Mouse (Mus musculus) spleen, adult 2 months (tissue): ENCODE results near the gene BC028528. TPM values are rescaled to one million over a fixed set of nuclear protein-coding genes. Genes with fewer than 3 reads are reported as not detected.

Experiments
- DNase-seq, 2 experiments: peaks; one replicate each; pipeline versions ENCODE4 v3.0.0 to v3.0.0-alpha.2; 2012 to 2021; ENCODE audit warnings: low spot score in 2 of 2, low read depth in 1 of 2
- H3K27ac ChIP-seq: fragments of 200-500 bp; 2 replicates; pipeline ENCODE4 v1.5.1; 2012; ENCODE audit warnings: low read length, inconsistent platforms; ENCODE audit not compliant: insufficient read depth
- H3K27me3 ChIP-seq: fragments of 200-500 bp; 2 replicates; pipeline ENCODE4 v1.6.1; 2012; ENCODE audit warnings: mild to moderate bottlenecking, moderate library complexity, low read length, inconsistent platforms; ENCODE audit not compliant: control insufficient read depth, insufficient read depth
- H3K36me3 ChIP-seq: fragments of 200-500 bp; 2 replicates; pipeline ENCODE4 v1.6.1; 2012; ENCODE audit warnings: mild to moderate bottlenecking, low read length, inconsistent platforms; ENCODE audit not compliant: control insufficient read depth, insufficient read depth
- H3K4me1 ChIP-seq: fragments of 200-500 bp; 2 replicates; pipeline ENCODE4 v1.6.1; 2011; ENCODE audit warnings: inconsistent platforms; ENCODE audit not compliant: control insufficient read depth, insufficient read depth, insufficient read length
- H3K4me3 ChIP-seq: fragments of 200-500 bp; 2 replicates; pipeline ENCODE4 v1.5.1; 2011; ENCODE audit warnings: mild to moderate bottlenecking, inconsistent platforms; ENCODE audit not compliant: insufficient read depth, insufficient read length; ENCODE audit errors: extremely low read depth
- CTCF ChIP-seq: fragments of 200-500 bp; IDR thresholded peaks from 2 replicates; pipeline ENCODE4 v1.5.1; 2011; ENCODE audit warnings: mild to moderate bottlenecking, inconsistent platforms; ENCODE audit not compliant: insufficient read depth, insufficient read length, insufficient replicate concordance; ENCODE audit errors: extremely low read depth
- POLR2A ChIP-seq: fragments of 200-500 bp; IDR thresholded peaks from 2 replicates; pipeline ENCODE4 v1.6.1; 2011; ENCODE audit warnings: low read depth, low read length, inconsistent platforms
- WGBS: fragments of 180-500 bp; shearing (Covaris S2); methylation state at CpG from one replicate; pipeline ENCODE4 v1.1.7; 2018; 5-methylcytosine and 5-hydroxymethylcytosine counted together
- polyA plus RNA-seq: library from polyadenylated mRNA; depleted of rRNA; stranded (reverse); fragments of >200 nt; gene quantifications from 2 replicates; pipeline ENCODE4 v1.2.3, GENCODE M21; 2012; rRNA removed

Gene BC028528
- polyA plus RNA-seq: 11.5 and 12.7 TPM in 2 replicates

- DNase-seq: peak; percentile 73
- Histone ChIP-seq H3K27me3 (no peaks in the 10 kb centered on the region), H3K4me3 (peak within 1 kb of the TSS; percentile 62), H3K4me1 (peaks cover 14% of the 10 kb centered on the region; the same call in 1 of the 2 replicates), H3K27ac (peak within 1 kb of the TSS; percentile 88), H3K36me3 (peaks cover 7% of the 10 kb centered on the region)
- WGBS: 10% methylated on average over 12 of the region's 12 CpGs
- TF ChIP-seq CTCF: no peak
- TF ChIP-seq POLR2A: no peak
Measured at GRCm38 (mm10) chr3:95891211-95892065, at the start of gene BC028528. Gene BC028528, minus strand, starts transcription at chr3:95892005.

DNA sequence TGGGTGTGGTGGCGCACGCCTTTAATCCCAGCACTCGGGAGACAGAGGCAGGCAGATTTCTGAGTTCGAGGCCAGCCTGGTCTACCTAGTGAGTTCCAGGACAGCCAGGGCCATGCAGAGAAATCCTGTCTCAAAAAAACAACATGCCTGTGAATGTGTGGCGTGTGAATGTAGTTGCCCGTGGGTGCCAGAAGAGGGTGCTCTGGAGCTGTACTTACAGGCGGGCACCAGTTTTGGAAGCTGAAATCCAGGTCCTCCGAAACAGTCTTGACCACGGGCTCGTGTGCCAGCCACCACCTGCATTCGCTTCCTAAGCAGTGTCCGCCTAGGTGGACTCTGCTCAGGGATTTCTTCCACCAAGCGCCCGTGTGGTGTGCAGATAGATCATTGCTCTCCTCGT lies 47.0 kb upstream of the BC028528 start:
- Histone ChIP-seq H3K4me1 (no peaks in the 10 kb centered on the region), H3K27me3 (no peaks in the 10 kb centered on the region), H3K36me3 (peaks cover 48% of the 10 kb centered on the region), H3K4me3 (no peak overlapping the region), H3K27ac (no peak overlapping the region)
- TF ChIP-seq CTCF (peak; percentile 32; the same call in 1 of the 2 replicates), POLR2A (no peak)
- WGBS: 91% methylated on average over 15 of the region's 15 CpGs
- no peak for DNase-seq

- Histone ChIP-seq H3K4me3 (no peak overlapping the region), H3K36me3 (peaks cover 47% of the 10 kb centered on the region), H3K27ac (no peak overlapping the region), H3K4me1 (no peaks in the 10 kb centered on the region), H3K27me3 (no peaks in the 10 kb centered on the region)
- 72% methylated on average over 8 of the region's 8 CpGs for WGBS
- TF ChIP-seq POLR2A (no peak), CTCF (no peak)
- no peak for DNase-seq
Measured at GRCm38 (mm10) chr3:95938217-95938616, 46.4 kb upstream of the BC028528 start.

GRCm38 (mm10) chr3:95934448-95934847 lies 42.6 kb upstream of the BC028528 start:
- Histone ChIP-seq H3K27me3 (no peaks in the 10 kb centered on the region), H3K4me3 (no peak overlapping the region), H3K36me3 (peaks cover 37% of the 10 kb centered on the region), H3K4me1 (no peaks in the 10 kb centered on the region), H3K27ac (no peak overlapping the region)
- no peak for DNase-seq
- 87% methylated on average over 1 of the region's 1 CpGs for WGBS
- TF ChIP-seq POLR2A (no peak), CTCF (no peak)

GRCm38 (mm10) chr3:95933111-95933750 lies 41.4 kb upstream of the BC028528 start:
- Histone ChIP-seq H3K27me3 (no peaks in the 10 kb centered on the region), H3K4me1 (no peaks in the 10 kb centered on the region), H3K36me3 (peaks cover 29% of the 10 kb centered on the region), H3K27ac (no peak overlapping the region), H3K4me3 (no peak overlapping the region)
- WGBS: 95% methylated on average over 7 of the region's 7 CpGs
- TF ChIP-seq CTCF (no peak), POLR2A (no peak)
- no peak for DNase-seq

DNA sequence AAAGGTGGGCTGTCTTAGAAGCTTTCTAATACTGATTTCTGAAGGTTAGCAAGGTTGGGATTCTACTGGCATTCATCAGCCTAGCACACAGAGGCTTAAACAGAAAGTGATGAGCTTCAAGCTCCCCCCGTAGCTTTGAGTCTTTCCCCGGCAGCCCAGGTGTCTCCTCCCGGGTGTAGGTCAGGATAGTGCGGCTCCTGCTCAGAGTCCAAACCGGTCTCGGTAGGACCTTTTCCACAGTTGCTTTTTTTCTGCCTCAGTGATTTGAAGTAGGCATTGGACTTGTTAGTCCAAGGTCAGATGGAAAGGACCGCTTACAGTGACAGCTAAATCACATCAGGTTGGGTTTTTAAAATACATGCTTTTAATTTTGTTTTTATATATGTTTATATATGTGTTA lies 40.8 kb upstream of the BC028528 start:
- Histone ChIP-seq H3K4me3 (no peak overlapping the region), H3K36me3 (peaks cover 23% of the 10 kb centered on the region), H3K4me1 (no peaks in the 10 kb centered on the region), H3K27me3 (no peaks in the 10 kb centered on the region), H3K27ac (no peak overlapping the region)
- no peak for DNase-seq
- WGBS: 93% methylated on average over 7 of the region's 7 CpGs
- TF ChIP-seq POLR2A (no peak), CTCF (no peak)

DNA sequence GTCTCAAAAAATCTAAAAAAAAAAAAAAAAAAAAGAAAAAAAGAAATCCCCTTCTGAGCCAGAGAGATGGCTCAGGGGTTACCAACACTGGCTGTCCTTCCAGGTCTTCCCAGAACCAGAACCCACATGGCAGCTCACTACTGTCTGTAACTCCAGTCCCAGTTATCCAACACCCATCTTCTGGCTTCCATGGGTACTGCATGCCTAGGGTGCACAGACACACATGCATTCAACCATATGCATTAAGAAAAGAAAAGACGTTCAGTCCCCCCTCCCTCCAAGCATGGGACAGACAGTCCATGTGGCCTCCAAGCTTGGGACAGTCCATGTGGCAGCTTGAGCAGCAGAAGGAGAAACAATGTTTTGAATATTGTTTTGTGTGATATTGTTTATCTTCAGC lies 40.4 kb upstream of the BC028528 start:
- Histone ChIP-seq H3K27ac (no peak overlapping the region), H3K4me1 (no peaks in the 10 kb centered on the region), H3K27me3 (no peaks in the 10 kb centered on the region), H3K4me3 (no peak overlapping the region), H3K36me3 (peaks cover 19% of the 10 kb centered on the region)
- DNase-seq: no peak
- TF ChIP-seq CTCF: no peak
- TF ChIP-seq POLR2A: no peak
- 56% methylated on average over 1 of the region's 1 CpGs for WGBS
